Mouse (Mus musculus): ENCODE data around the gene Cept1. TPM values are rescaled to one million over a fixed set of nuclear protein-coding genes. Genes with fewer than 3 reads are reported as not detected.

The Cept1 gene
- polyA plus RNA-seq, 1 experiment from 2014 or later: 31.9 TPM

- H3K36me3 ChIP-seq (ENCODE audit: control insufficient read depth, insufficient read depth): no peaks in the 10 kb centered on the region
- peak overlapping the region; percentile 97 for H3K9ac ChIP-seq (ENCODE audit: low read depth, low read length)
- H3K4me3 ChIP-seq (ENCODE audit: low read depth, low read length): peak overlapping the region; percentile 94
- peak overlapping the region; percentile 94 for H3K27ac ChIP-seq (ENCODE audit: low read length)
- peak overlapping the region; percentile 83 for H3K4me2 ChIP-seq (ENCODE audit: low read depth, low read length)
- H3K27me3 ChIP-seq (ENCODE audit: control insufficient read depth, insufficient read depth, low read depth, low read length): no peaks in the 10 kb centered on the region
- 0% methylated on average over 27 of the region's 27 CpGs for WGBS (ENCODE audit: insufficient replicate concordance)
- ATAC-seq (ENCODE audit: low read depth): peak; percentile 28
- no peaks in the 10 kb centered on the region for H3K9me3 ChIP-seq (replicated peaks; ENCODE audit: control insufficient read depth, low read length)
- H3K4me1 ChIP-seq (ENCODE audit: control insufficient read depth, low read depth, low read length): peaks cover 13% of the 10 kb centered on the region
These were observed 430 bp upstream of the Cept1 start for GRCm38 (mm10) chr3:106547924-106548539.

GRCm38 (mm10) chr3:106544721-106545316 lies 2.8 kb downstream of the Cept1 start:
- peak overlapping the region; percentile 58 for H3K4me2 ChIP-seq (ENCODE audit: low read depth, low read length)

GRCm38 (mm10) chr3:106533277-106533676 lies 14.3 kb downstream of the Cept1 start:
- no peaks in the 10 kb centered on the region for H3K27me3 ChIP-seq (ENCODE audit: control insufficient read depth, insufficient read depth, low read depth, low read length)
- no peak overlapping the region for H3K9ac ChIP-seq (ENCODE audit: low read depth, low read length)
- H3K9me3 ChIP-seq (replicated peaks; ENCODE audit: control insufficient read depth, low read length): no peaks in the 10 kb centered on the region
- H3K27ac ChIP-seq (ENCODE audit: low read length): no peak overlapping the region
- H3K4me2 ChIP-seq (ENCODE audit: low read depth, low read length): no peak overlapping the region
- no peaks in the 10 kb centered on the region for H3K4me1 ChIP-seq (ENCODE audit: control insufficient read depth, low read depth, low read length)
- no peak overlapping the region for H3K4me3 ChIP-seq (ENCODE audit: low read depth, low read length)
- 42% methylated on average over 2 of the region's 2 CpGs for WGBS (ENCODE audit: insufficient replicate concordance)
- no peak for ATAC-seq (ENCODE audit: low read depth)
- peaks cover 1% of the 10 kb centered on the region; the same call in 1 of the 2 replicates for H3K36me3 ChIP-seq (ENCODE audit: control insufficient read depth, insufficient read depth)

More at GRCm38 (mm10) chr3:106544721-106545316, 2.8 kb downstream of the Cept1 start:
- Histone ChIP-seq H3K36me3 (ENCODE audit: control insufficient read depth, insufficient read depth) (no peaks in the 10 kb centered on the region), H3K4me1 (ENCODE audit: control insufficient read depth, low read depth, low read length) (peaks cover 13% of the 10 kb centered on the region), H3K27me3 (ENCODE audit: control insufficient read depth, insufficient read depth, low read depth, low read length) (no peaks in the 10 kb centered on the region), H3K9ac (ENCODE audit: low read depth, low read length) (no peak overlapping the region), H3K9me3 (replicated peaks; ENCODE audit: control insufficient read depth, low read length) (no peaks in the 10 kb centered on the region), H3K27ac (ENCODE audit: low read length) (peak overlapping the region; percentile 52), H3K4me3 (ENCODE audit: low read depth, low read length) (no peak overlapping the region)
- ATAC-seq (ENCODE audit: low read depth): no peak
- WGBS (ENCODE audit: insufficient replicate concordance): 69% methylated on average over 8 of the region's 8 CpGs

GRCm38 (mm10) chr3:106528032-106528431 lies 19.6 kb downstream of the Cept1 start:
- ATAC-seq (ENCODE audit: low read depth): no peak
- H3K4me2 ChIP-seq (ENCODE audit: low read depth, low read length): no peak overlapping the region
- H3K27ac ChIP-seq (ENCODE audit: low read length): no peak overlapping the region
- H3K9me3 ChIP-seq (replicated peaks; ENCODE audit: control insufficient read depth, low read length): no peaks in the 10 kb centered on the region
- H3K4me1 ChIP-seq (ENCODE audit: control insufficient read depth, low read depth, low read length): no peaks in the 10 kb centered on the region
- no peaks in the 10 kb centered on the region for H3K36me3 ChIP-seq (ENCODE audit: control insufficient read depth, insufficient read depth)
- no peak overlapping the region for H3K9ac ChIP-seq (ENCODE audit: low read depth, low read length)
- H3K4me3 ChIP-seq (ENCODE audit: low read depth, low read length): no peak overlapping the region
- no peaks in the 10 kb centered on the region for H3K27me3 ChIP-seq (ENCODE audit: control insufficient read depth, insufficient read depth, low read depth, low read length)
- WGBS (ENCODE audit: insufficient replicate concordance): 72% methylated on average over 2 of the region's 2 CpGs

- Histone ChIP-seq H3K9ac (ENCODE audit: low read depth, low read length) (no peak overlapping the region), H3K27ac (ENCODE audit: low read length) (no peak overlapping the region), H3K9me3 (replicated peaks; ENCODE audit: control insufficient read depth, low read length) (no peaks in the 10 kb centered on the region), H3K27me3 (ENCODE audit: control insufficient read depth, insufficient read depth, low read depth, low read length) (no peaks in the 10 kb centered on the region), H3K4me3 (ENCODE audit: low read depth, low read length) (no peak overlapping the region), H3K36me3 (ENCODE audit: control insufficient read depth, insufficient read depth) (no peaks in the 10 kb centered on the region), H3K4me1 (ENCODE audit: control insufficient read depth, low read depth, low read length) (no peaks in the 10 kb centered on the region), H3K4me2 (ENCODE audit: low read depth, low read length) (no peak overlapping the region)
- ATAC-seq (ENCODE audit: low read depth): no peak
- WGBS (ENCODE audit: insufficient replicate concordance): 87% methylated on average over 2 of the region's 2 CpGs
These were observed 21.2 kb downstream of the Cept1 start for GRCm38 (mm10) chr3:106526411-106526810.

- H3K27me3 ChIP-seq (ENCODE audit: control insufficient read depth, insufficient read depth, low read depth, low read length): no peaks in the 10 kb centered on the region
- no peaks in the 10 kb centered on the region for H3K9me3 ChIP-seq (replicated peaks; ENCODE audit: control insufficient read depth, low read length)
- no peak overlapping the region for H3K27ac ChIP-seq (ENCODE audit: low read length)
- no peak overlapping the region for H3K4me3 ChIP-seq (ENCODE audit: low read depth, low read length)
- no peaks in the 10 kb centered on the region for H3K4me1 ChIP-seq (ENCODE audit: control insufficient read depth, low read depth, low read length)
- no peaks in the 10 kb centered on the region for H3K36me3 ChIP-seq (ENCODE audit: control insufficient read depth, insufficient read depth)
- H3K4me2 ChIP-seq (ENCODE audit: low read depth, low read length): no peak overlapping the region
- no peak overlapping the region for H3K9ac ChIP-seq (ENCODE audit: low read depth, low read length)
- 87% methylated on average over 1 of the region's 1 CpGs for WGBS (ENCODE audit: insufficient replicate concordance)
- no peak for ATAC-seq (ENCODE audit: low read depth)
These were observed 24.9 kb downstream of the Cept1 start for GRCm38 (mm10) chr3:106522730-106523129.

GRCm38 (mm10) chr3:106515016-106515415 lies 32.6 kb downstream of the Cept1 start:
- H3K4me1 ChIP-seq (ENCODE audit: control insufficient read depth, low read depth, low read length): no peaks in the 10 kb centered on the region
- no peak overlapping the region for H3K4me2 ChIP-seq (ENCODE audit: low read depth, low read length)
- no peaks in the 10 kb centered on the region for H3K36me3 ChIP-seq (ENCODE audit: control insufficient read depth, insufficient read depth)
- peak; percentile 84 for ATAC-seq (ENCODE audit: low read depth)
- H3K27me3 ChIP-seq (ENCODE audit: control insufficient read depth, insufficient read depth, low read depth, low read length): no peaks in the 10 kb centered on the region
- H3K9me3 ChIP-seq (replicated peaks; ENCODE audit: control insufficient read depth, low read length): no peaks in the 10 kb centered on the region
- H3K27ac ChIP-seq (ENCODE audit: low read length): no peak overlapping the region
- WGBS (ENCODE audit: insufficient replicate concordance): 63% methylated on average over 6 of the region's 6 CpGs
- H3K9ac ChIP-seq (ENCODE audit: low read depth, low read length): no peak overlapping the region
- H3K4me3 ChIP-seq (ENCODE audit: low read depth, low read length): no peak overlapping the region

GRCm38 (mm10) chr3:106510669-106511068 lies 36.9 kb downstream of the Cept1 start:
- no peaks in the 10 kb centered on the region for H3K4me1 ChIP-seq (ENCODE audit: control insufficient read depth, low read depth, low read length)
- no peak for ATAC-seq (ENCODE audit: low read depth)
- no peak overlapping the region for H3K27ac ChIP-seq (ENCODE audit: low read length)
- no peaks in the 10 kb centered on the region for H3K36me3 ChIP-seq (ENCODE audit: control insufficient read depth, insufficient read depth)
- no peaks in the 10 kb centered on the region for H3K27me3 ChIP-seq (ENCODE audit: control insufficient read depth, insufficient read depth, low read depth, low read length)
- no peak overlapping the region for H3K9ac ChIP-seq (ENCODE audit: low read depth, low read length)
- H3K4me2 ChIP-seq (ENCODE audit: low read depth, low read length): no peak overlapping the region
- WGBS (ENCODE audit: insufficient replicate concordance): 63% methylated on average over 1 of the region's 1 CpGs
- no peaks in the 10 kb centered on the region for H3K9me3 ChIP-seq (replicated peaks; ENCODE audit: control insufficient read depth, low read length)
- no peak overlapping the region for H3K4me3 ChIP-seq (ENCODE audit: low read depth, low read length)

- no peaks in the 10 kb centered on the region for H3K27me3 ChIP-seq (ENCODE audit: control insufficient read depth, insufficient read depth, low read depth, low read length)
- ATAC-seq (ENCODE audit: low read depth): no peak
- no peak overlapping the region for H3K4me3 ChIP-seq (ENCODE audit: low read depth, low read length)
- H3K9me3 ChIP-seq (replicated peaks; ENCODE audit: control insufficient read depth, low read length): no peaks in the 10 kb centered on the region
- no peak overlapping the region for H3K9ac ChIP-seq (ENCODE audit: low read depth, low read length)
- no peak overlapping the region for H3K4me2 ChIP-seq (ENCODE audit: low read depth, low read length)
- H3K27ac ChIP-seq (ENCODE audit: low read length): no peak overlapping the region
- WGBS (ENCODE audit: insufficient replicate concordance): 47% methylated on average over 2 of the region's 2 CpGs
- peaks cover 2% of the 10 kb centered on the region for H3K36me3 ChIP-seq (ENCODE audit: control insufficient read depth, insufficient read depth)
- no peaks in the 10 kb centered on the region; the same call in 1 of the 2 replicates for H3K4me1 ChIP-seq (ENCODE audit: control insufficient read depth, low read depth, low read length)
These were observed 44.7 kb downstream of the Cept1 start for GRCm38 (mm10) chr3:106502892-106503291.
